Mouse (Mus musculus) layer of hippocampus, postnatal 25 days (tissue): ENCODE data around the gene Gm4565. TPM values are rescaled to one million over a fixed set of nuclear protein-coding genes. Genes with fewer than 3 reads are reported as not detected.
"Not testable (repeated sequence)": the region's sequence is repeated elsewhere in the genome, so short reads cannot be mapped to it uniquely, and the experiment has no call there.

Source experiments
- DNase-seq, 2 experiments: peaks; one replicate each; pipeline ENCODE4 v3.0.0; 2022; ENCODE audit warnings: mixed read lengths in 2 of 2, low spot score in 1 of 2; ENCODE audit errors: extremely low spot score in 1 of 2
- total RNA-seq, 2 experiments: library from RNA; stranded (reverse); gene quantifications; 2 replicates each; pipeline ENCODE4 v1.2.3; 2021

Gene Gm4565
- not detected for total RNA-seq

DNA sequence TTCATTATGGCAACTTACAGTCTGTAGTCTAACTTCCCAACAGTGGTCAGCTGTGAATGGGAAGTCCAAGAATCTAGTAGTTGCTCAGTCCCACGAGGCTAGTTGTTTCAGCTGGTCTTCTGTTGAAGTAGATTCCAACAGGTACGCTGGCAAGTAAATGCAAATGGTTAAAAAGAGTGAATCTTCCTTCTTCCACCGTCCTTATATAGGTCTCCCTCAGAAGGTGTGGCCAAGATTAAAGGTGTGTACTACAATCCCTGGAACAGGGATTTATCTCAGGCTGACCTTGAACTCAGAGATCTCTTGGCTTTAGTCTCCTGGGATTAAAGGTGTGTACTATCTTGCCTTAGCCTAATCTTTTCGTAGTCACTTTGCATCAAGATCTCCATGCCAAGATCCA, at the start of gene Gm4565:
TSS of gene Gm4565 (minus strand) at position 101 of the 400 bp plus-strand sequence.
- not testable (repeated sequence) for DNase-seq

DNA sequence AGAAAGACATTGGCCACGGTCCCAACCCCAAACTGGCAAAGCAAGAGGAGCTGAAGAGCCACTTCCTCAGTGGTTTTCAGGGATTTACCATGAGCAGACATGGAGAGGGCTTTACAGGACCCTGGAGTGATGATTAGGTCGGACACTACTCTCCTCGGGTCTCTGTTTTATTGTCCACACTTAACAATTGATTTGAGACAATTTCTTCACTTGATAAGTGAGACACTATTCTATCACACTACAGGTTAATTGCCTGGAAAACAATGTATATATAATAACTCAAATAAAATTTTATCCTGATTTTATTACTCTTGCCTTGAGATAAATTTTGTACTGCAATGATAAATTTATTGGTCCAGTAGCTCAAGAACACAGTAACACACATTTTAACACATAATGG, 22.7 kb downstream of the Gm4565 start, which contains the start of gene Gm4201:
TSS of gene Gm4201 (minus strand) at position 101 of the 400 bp plus-strand sequence.
- DNase-seq = not testable (repeated sequence)

GRCm38 (mm10) chr7:22534787-22535186, 53.1 kb downstream of the Gm4565 start, which contains the start of gene Gm8677:
Gm8677 (minus strand) TSS chr7:22534887.
- not testable (repeated sequence) for DNase-seq

Other genes with a start within 250 kb of the Gm4565 start
- gene Gm8660, start 217.1 kb downstream of the Gm4565 start, total RNA-seq = not detected
- not detected for gene Vmn1r148, start 174.5 kb downstream of the Gm4565 start, total RNA-seq
- not detected for gene Vmn1r149, start 149.9 kb downstream of the Gm4565 start, total RNA-seq
- not detected for gene Gm10665, start 124.1 kb downstream of the Gm4565 start, total RNA-seq
- gene Vmn1r151, start 88.4 kb downstream of the Gm4565 start, total RNA-seq = not detected
- not detected for gene Vmn1r152, start 65.2 kb downstream of the Gm4565 start, total RNA-seq
- gene Gm8677, start 53.2 kb downstream of the Gm4565 start, total RNA-seq = not detected
- gene Gm4201, start 22.8 kb downstream of the Gm4565 start, total RNA-seq = not detected
- not detected for gene Vmn1r155, start 69.9 kb upstream of the Gm4565 start, total RNA-seq
- not detected for gene Gm8693, start 104.2 kb upstream of the Gm4565 start, total RNA-seq
- not detected for gene Gm4567, start 131.6 kb upstream of the Gm4565 start, total RNA-seq
- gene Vmn1r157, start 173.6 kb upstream of the Gm4565 start, total RNA-seq = not detected
- gene Vmn1r158, start 202.7 kb upstream of the Gm4565 start, total RNA-seq = not detected